Mouse (Mus musculus) embryonic facial prominence, embryonic 14.5 days (tissue): ENCODE measurements around the gene Tesk2. TPM values are rescaled to one million over a fixed set of nuclear protein-coding genes. Genes with fewer than 3 reads are reported as not detected.

Experiments
- ATAC-seq: fragments of 200-750 bp; cut with Nextera tagmentation; 2 replicates; pipeline ENCODE4 v1.8.0; 2017; ENCODE audit warnings: low read depth, moderate number of reproducible peaks, moderate TSS enrichment
- DNase-seq: peaks from one replicate; pipeline ENCODE4 v3.0.0-alpha.2; 2015; ENCODE audit warnings: low spot score
- H3K27ac ChIP-seq: fragments of 300-500 bp; sonication (generic); replicated peaks from 2 replicates; pipeline ENCODE4 v1.5.1; 2014; ENCODE audit warnings: low read depth, mild to moderate bottlenecking, low read length, moderate library complexity
- H3K27me3 ChIP-seq: fragments of 300-500 bp; sonication (generic); replicated peaks from 2 replicates; pipeline ENCODE4 v1.6.1; 2014; ENCODE audit warnings: low read length; ENCODE audit not compliant: control insufficient read depth, insufficient read depth
- H3K36me3 ChIP-seq: fragments of 300-500 bp; sonication (generic); 2 replicates; pipeline ENCODE4 v1.6.1; 2014; ENCODE audit warnings: low read length, mixed read lengths; ENCODE audit not compliant: control insufficient read depth, insufficient read depth
- H3K4me1 ChIP-seq: fragments of 300-500 bp; sonication (generic); 2 replicates; pipeline ENCODE4 v1.6.1; 2014; ENCODE audit warnings: antibody characterized with exemption, low read length; ENCODE audit not compliant: control insufficient read depth, insufficient read depth
- H3K4me2 ChIP-seq: fragments of 300-500 bp; sonication (generic); 2 replicates; pipeline ENCODE4 v1.6.1; 2014; ENCODE audit warnings: low read depth, mild to moderate bottlenecking, low read length, moderate library complexity, mixed read lengths
- H3K4me3 ChIP-seq: fragments of 300-500 bp; sonication (generic); 2 replicates; pipeline ENCODE4 v1.5.1; 2014; ENCODE audit warnings: low read depth, mild to moderate bottlenecking, low read length
- H3K9ac ChIP-seq: fragments of 300-500 bp; sonication (generic); 2 replicates; pipeline ENCODE4 v1.6.1; 2014; ENCODE audit warnings: low read depth, mild to moderate bottlenecking, low read length, moderate library complexity, mixed read lengths
- H3K9me3 ChIP-seq: fragments of 300-500 bp; sonication (generic); 2 replicates; pipeline ENCODE4 v1.6.1; 2016; ENCODE audit warnings: low read length; ENCODE audit not compliant: control insufficient read depth
- WGBS: fragments of 180-500 bp; shearing (Covaris S2); extraction: QIAGEN DNeasy Blood & Tissue Kit; methylation state at CpG from one replicate; pipeline ENCODE4 v1.1.7; 2014; 5-methylcytosine and 5-hydroxymethylcytosine counted together
- polyA plus RNA-seq: library from polyadenylated mRNA; unstranded; fragments of >200 nt; fragmentation: Nextera tagmentation; extraction: Ambion mirVana; gene quantifications from 2 replicates; pipeline ENCODE4 v1.2.1, GENCODE M21; 2014

Gene Tesk2
- polyA plus RNA-seq, 1 experiment from 2014 or later = 6.2 TPM

GRCm38 (mm10) chr4:116685402-116686061, 35.2 kb upstream of the Tesk2 start, which contains the start of gene Prdx1:
Gene Prdx1, plus strand, starts transcription at chr4:116685544.
- peak; percentile 96 for ATAC-seq

GRCm38 (mm10) chr4:116687041-116687440, 33.7 kb upstream of the Tesk2 start:
- H3K4me2 ChIP-seq = peak overlapping the region; percentile 85
- peaks cover 42% of the 10 kb centered on the region for H3K36me3 ChIP-seq
- no peak for DNase-seq
- H3K4me3 ChIP-seq = peak overlapping the region; percentile 57
- no peak for ATAC-seq
- H3K9me3 ChIP-seq = no peaks in the 10 kb centered on the region
- H3K4me1 ChIP-seq = peaks cover 14% of the 10 kb centered on the region
- H3K27ac ChIP-seq = no peak overlapping the region
- WGBS = 17% methylated on average over 1 of the region's 1 CpGs
- H3K9ac ChIP-seq = peak overlapping the region; percentile 74
- H3K27me3 ChIP-seq = no peaks in the 10 kb centered on the region

More at GRCm38 (mm10) chr4:116685402-116686061, 35.2 kb upstream of the Tesk2 start, which contains the start of gene Prdx1:
- Histone ChIP-seq H3K4me3 (peak within 1 kb of the TSS; percentile 57), H3K36me3 (peaks cover 27% of the 10 kb centered on the region), H3K27ac (peak within 1 kb of the TSS; percentile 92), H3K9me3 (no peaks in the 10 kb centered on the region), H3K4me1 (peaks cover 14% of the 10 kb centered on the region), H3K9ac (peak within 1 kb of the TSS; percentile 74), H3K4me2 (peak within 1 kb of the TSS; percentile 85), H3K27me3 (no peaks in the 10 kb centered on the region)
- peak; percentile 96 for DNase-seq
- under 1% methylated on average over 42 of the region's 56 CpGs for WGBS

GRCm38 (mm10) chr4:116689309-116689876, 31.4 kb upstream of the Tesk2 start:
- H3K4me3 ChIP-seq = no peak overlapping the region
- H3K4me1 ChIP-seq = peaks cover 14% of the 10 kb centered on the region
- H3K27ac ChIP-seq = no peak overlapping the region
- no peak overlapping the region for H3K9ac ChIP-seq
- DNase-seq (no peak), ATAC-seq (no peak)
- H3K36me3 ChIP-seq = peaks cover 65% of the 10 kb centered on the region
- H3K27me3 ChIP-seq = no peaks in the 10 kb centered on the region
- 86% methylated on average over 4 of the region's 4 CpGs for WGBS
- H3K4me2 ChIP-seq = no peak overlapping the region
- H3K9me3 ChIP-seq = no peaks in the 10 kb centered on the region

- Histone ChIP-seq H3K27me3 (no peaks in the 10 kb centered on the region), H3K36me3 (peaks cover 93% of the 10 kb centered on the region), H3K4me1 (peaks cover 2% of the 10 kb centered on the region; the same call in 1 of the 2 replicates), H3K27ac (no peak overlapping the region), H3K4me3 (no peak overlapping the region), H3K4me2 (no peak overlapping the region), H3K9ac (no peak overlapping the region), H3K9me3 (no peaks in the 10 kb centered on the region)
- ATAC-seq (no peak), DNase-seq (no peak)
- 88% methylated on average over 2 of the region's 2 CpGs for WGBS
These were observed 28.6 kb upstream of the Tesk2 start for GRCm38 (mm10) chr4:116692146-116692545.

- H3K27me3 ChIP-seq = no peaks in the 10 kb centered on the region
- H3K9ac ChIP-seq = no peak overlapping the region
- no peak for ATAC-seq
- peaks cover 98% of the 10 kb centered on the region for H3K36me3 ChIP-seq
- no peaks in the 10 kb centered on the region for H3K4me1 ChIP-seq
- no peak overlapping the region for H3K4me2 ChIP-seq
- no peak overlapping the region for H3K4me3 ChIP-seq
- 71% methylated on average over 2 of the region's 2 CpGs for WGBS
- H3K27ac ChIP-seq = no peak overlapping the region
- DNase-seq = no peak
- no peaks in the 10 kb centered on the region for H3K9me3 ChIP-seq
These were observed 27.0 kb upstream of the Tesk2 start for GRCm38 (mm10) chr4:116693785-116694184.

- peaks cover 78% of the 10 kb centered on the region for H3K36me3 ChIP-seq
- DNase-seq = no peak
- H3K4me3 ChIP-seq = no peak overlapping the region
- no peak for ATAC-seq
- WGBS = 84% methylated on average over 2 of the region's 2 CpGs
- no peaks in the 10 kb centered on the region for H3K27me3 ChIP-seq
- no peak overlapping the region for H3K9ac ChIP-seq
- no peaks in the 10 kb centered on the region for H3K4me1 ChIP-seq
- no peak overlapping the region for H3K4me2 ChIP-seq
- H3K9me3 ChIP-seq = no peaks in the 10 kb centered on the region
- no peak overlapping the region for H3K27ac ChIP-seq
These were observed 21.9 kb upstream of the Tesk2 start for GRCm38 (mm10) chr4:116698693-116699342.

GRCm38 (mm10) chr4:116700964-116701363, 19.8 kb upstream of the Tesk2 start:
- H3K36me3 ChIP-seq = peaks cover 64% of the 10 kb centered on the region
- H3K27ac ChIP-seq = no peak overlapping the region
- H3K9me3 ChIP-seq = no peaks in the 10 kb centered on the region
- 76% methylated on average over 1 of the region's 1 CpGs for WGBS
- H3K27me3 ChIP-seq = no peaks in the 10 kb centered on the region
- no peak for DNase-seq
- H3K4me2 ChIP-seq = no peak overlapping the region
- H3K9ac ChIP-seq = no peak overlapping the region
- no peak for ATAC-seq
- H3K4me1 ChIP-seq = no peaks in the 10 kb centered on the region
- H3K4me3 ChIP-seq = no peak overlapping the region

GRCm38 (mm10) chr4:116703804-116704203, 16.9 kb upstream of the Tesk2 start:
- H3K9me3 ChIP-seq = no peaks in the 10 kb centered on the region
- peaks cover 36% of the 10 kb centered on the region for H3K36me3 ChIP-seq
- 41% methylated on average over 6 of the region's 6 CpGs for WGBS

More at GRCm38 (mm10) chr4:116703804-116704203, 16.9 kb upstream of the Tesk2 start:
- ATAC-seq = no peak
- no peak overlapping the region for H3K27ac ChIP-seq
- no peak overlapping the region for H3K9ac ChIP-seq
- no peaks in the 10 kb centered on the region for H3K27me3 ChIP-seq
- no peak overlapping the region for H3K4me3 ChIP-seq
- DNase-seq = peak; percentile 62
- H3K4me1 ChIP-seq = peaks cover 5% of the 10 kb centered on the region; the same call in 1 of the 2 replicates
- H3K4me2 ChIP-seq = no peak overlapping the region
